Mouse (Mus musculus) C2C12 (cell line): Measurements from ENCODE around the gene 2310079G19Rik. TPM values are rescaled to one million over a fixed set of nuclear protein-coding genes. Genes with fewer than 3 reads are reported as not detected.

Experiments used
- H3K27me3 ChIP-seq: one replicate; pipeline ENCODE4 v1.6.1; 2011; ENCODE audit not compliant: control insufficient read depth, insufficient read depth, insufficient read length
- H3K36me3 ChIP-seq: one replicate; pipeline ENCODE4 v1.6.1; 2011; ENCODE audit not compliant: control insufficient read depth, insufficient read depth
- H3K4me3 ChIP-seq: one replicate; pipeline ENCODE4 v1.5.1; 2011; ENCODE audit warnings: mild to moderate bottlenecking, control low read depth; ENCODE audit not compliant: poor library complexity, insufficient read depth, severe bottlenecking
- H3K79me2 ChIP-seq: one replicate; pipeline ENCODE4 v1.6.1; 2011; ENCODE audit not compliant: control insufficient read depth, insufficient read depth
- H3K79me3 ChIP-seq: one replicate; pipeline ENCODE4 v1.6.1; 2011; ENCODE audit warnings: low read depth, control low read depth
- H3ac ChIP-seq: one replicate; pipeline ENCODE3; 2011; ENCODE audit warnings: low read depth; ENCODE audit not compliant: control insufficient read depth, insufficient read length
- CEBPB ChIP-seq: IDR thresholded peaks from one replicate; pipeline ENCODE4 v1.6.1; 2011; ENCODE audit warnings: low read depth, mild to moderate bottlenecking, control low read depth, moderate library complexity
- CTCF ChIP-seq: IDR thresholded peaks from one replicate; pipeline ENCODE4 v1.5.1; 2011; ENCODE audit not compliant: control insufficient read depth, insufficient read depth, insufficient read length
- FOSL1 ChIP-seq: IDR thresholded peaks from one replicate; pipeline ENCODE4 v1.8.0; 2011; ENCODE audit warnings: mild to moderate bottlenecking, low read length; ENCODE audit not compliant: poor library complexity, insufficient read depth, severe bottlenecking
- MAX ChIP-seq: IDR thresholded peaks from one replicate; pipeline ENCODE4 v1.6.1; 2011; ENCODE audit warnings: mild to moderate bottlenecking, control low read depth
- MYOD1 ChIP-seq: IDR thresholded peaks from one replicate; pipeline ENCODE4 v1.6.1; 2011; ENCODE audit warnings: low read depth; ENCODE audit not compliant: control insufficient read depth, insufficient read length
- MYOG ChIP-seq: IDR thresholded peaks from one replicate; pipeline ENCODE4 v1.6.1; 2011; ENCODE audit not compliant: control insufficient read depth, insufficient read length; ENCODE audit errors: extremely low read depth
- USF1 ChIP-seq: IDR thresholded peaks from one replicate; pipeline ENCODE4 v1.6.1; 2011; ENCODE audit warnings: low read depth, mild to moderate bottlenecking, control low read depth, moderate library complexity
- polyA plus RNA-seq: library from polyadenylated mRNA; unstranded; fragments of >200 nt; fragmentation: generic; extraction: Trizol; gene quantifications from one replicate; pipeline ENCODE4 v1.2.1, GENCODE M21; 2012; ENCODE audit warnings: missing spikeins

Gene 2310079G19Rik
- polyA plus RNA-seq, 1 experiment = not detected

DNA sequence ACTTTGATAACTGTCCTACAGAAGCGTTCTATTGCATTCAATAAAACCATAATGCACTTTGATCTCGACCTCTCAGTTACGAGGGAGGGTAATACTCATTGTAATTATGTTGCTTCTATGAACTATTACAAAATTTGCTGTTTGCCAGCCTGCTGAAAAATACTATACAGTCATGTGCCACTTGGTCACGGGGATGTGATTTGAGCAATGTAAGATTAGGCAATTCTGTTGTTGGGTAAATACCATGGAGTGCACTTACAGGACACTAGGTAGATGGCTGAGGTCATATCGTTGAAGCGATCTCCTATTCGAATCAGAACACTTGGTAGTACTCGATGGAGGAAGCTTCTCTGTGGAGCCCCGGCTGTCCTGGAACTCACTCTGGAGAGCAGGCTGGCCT lies 44.1 kb downstream of the 2310079G19Rik start:
- no peaks in the 10 kb centered on the region for H3K27me3 ChIP-seq

More for the DNA sequence above, 44.1 kb downstream of the 2310079G19Rik start:
- Histone ChIP-seq H3K36me3 (no peaks in the 10 kb centered on the region), H3ac (no peak overlapping the region), H3K4me3 (no peak overlapping the region), H3K79me2 (no peaks in the 10 kb centered on the region), H3K79me3 (no peaks in the 10 kb centered on the region)
- no peak for TF ChIP-seq MYOG
- no peak for TF ChIP-seq CEBPB
- TF ChIP-seq MYOD1 = no peak
- TF ChIP-seq USF1 = no peak
- TF ChIP-seq CTCF = no peak
- TF ChIP-seq FOSL1 = no peak
- TF ChIP-seq MAX = no peak

Other genes with a start within 250 kb of the 2310079G19Rik start
- gene Cldn17, start 120.7 kb downstream of the 2310079G19Rik start, polyA plus RNA-seq = not detected
- gene Cldn8, start 64.5 kb downstream of the 2310079G19Rik start, polyA plus RNA-seq = not detected
- gene Krtap24-1, start 15.4 kb downstream of the 2310079G19Rik start, polyA plus RNA-seq = not detected
- gene Krtap26-1, start 20.1 kb upstream of the 2310079G19Rik start, polyA plus RNA-seq = not detected
- gene Krtap27-1, start 44.0 kb upstream of the 2310079G19Rik start, polyA plus RNA-seq = not detected
- not detected for gene 2310061N02Rik, start 80.3 kb upstream of the 2310079G19Rik start, polyA plus RNA-seq
- gene Krtap13-1, start 101.2 kb upstream of the 2310079G19Rik start, polyA plus RNA-seq = not detected
- not detected for gene Krtap13, start 124.0 kb upstream of the 2310079G19Rik start, polyA plus RNA-seq
- gene 2310034C09Rik, start 131.2 kb upstream of the 2310079G19Rik start, polyA plus RNA-seq = not detected
- gene 2310057N15Rik, start 146.5 kb upstream of the 2310079G19Rik start, polyA plus RNA-seq = not detected
- not detected for gene Gm5965, start 150.2 kb upstream of the 2310079G19Rik start, polyA plus RNA-seq
- not detected for gene Gm20741, start 184.6 kb upstream of the 2310079G19Rik start, polyA plus RNA-seq
- not detected for gene Krtap15, start 192.5 kb upstream of the 2310079G19Rik start, polyA plus RNA-seq
- gene Krtap14, start 198.5 kb upstream of the 2310079G19Rik start, polyA plus RNA-seq = not detected
- gene Krtap19-1, start 241.7 kb upstream of the 2310079G19Rik start, polyA plus RNA-seq = not detected
- not detected for gene Krtap19-2, start 246.6 kb upstream of the 2310079G19Rik start, polyA plus RNA-seq